Mouse (Mus musculus) lung, postnatal 4 days (tissue): ENCODE data around the gene Npb.

Experiments used
- DNase-seq, 2 experiments: peaks; one replicate each; pipeline ENCODE4 v3.0.0; 2021

Gene Npb

GRCm38 (mm10) chr11:120616617-120617294 lies 8.5 kb downstream of the Npb start:
- DNase-seq, result no peak

DNA sequence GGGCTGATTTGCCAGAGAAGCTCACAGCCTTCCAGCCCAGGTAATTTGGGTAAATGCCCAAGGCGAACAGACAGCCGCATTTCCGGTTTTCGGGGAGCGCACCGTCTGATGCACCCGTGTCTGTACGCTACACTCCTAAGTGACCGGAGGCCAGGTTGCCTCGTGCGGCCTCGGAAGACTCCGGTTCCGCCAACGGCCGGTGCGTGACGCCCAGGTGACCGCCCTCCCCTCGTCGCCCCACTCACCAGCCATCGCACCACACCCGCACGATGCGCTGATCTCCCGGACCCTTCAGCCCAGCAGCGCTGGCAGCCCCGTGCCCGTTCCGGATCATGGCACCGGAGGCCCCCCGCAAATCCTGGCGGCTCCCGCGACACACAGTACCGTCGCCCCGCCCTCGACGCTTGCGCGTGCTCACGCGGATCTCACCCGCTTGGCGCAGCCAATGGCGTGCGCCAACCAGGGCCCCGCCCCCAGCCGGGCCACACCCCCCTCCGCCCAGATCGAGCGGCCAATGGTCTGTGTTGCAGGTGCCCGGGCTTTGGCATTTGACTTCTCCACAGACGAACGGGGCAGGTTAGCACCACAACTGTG lies 9.3 kb downstream of the Npb start, which contains the start of gene Pcyt2:
TSS of gene Pcyt2 (minus strand) at position 418 of the 594 bp plus-strand sequence.
- peak; percentile 95 for DNase-seq

GRCm38 (mm10) chr11:120618619-120619535 lies 10.6 kb downstream of the Npb start:
- DNase-seq, result no peak

GRCm38 (mm10) chr11:120620195-120620594 lies 11.9 kb downstream of the Npb start:
- DNase-seq, result no peak

DNA sequence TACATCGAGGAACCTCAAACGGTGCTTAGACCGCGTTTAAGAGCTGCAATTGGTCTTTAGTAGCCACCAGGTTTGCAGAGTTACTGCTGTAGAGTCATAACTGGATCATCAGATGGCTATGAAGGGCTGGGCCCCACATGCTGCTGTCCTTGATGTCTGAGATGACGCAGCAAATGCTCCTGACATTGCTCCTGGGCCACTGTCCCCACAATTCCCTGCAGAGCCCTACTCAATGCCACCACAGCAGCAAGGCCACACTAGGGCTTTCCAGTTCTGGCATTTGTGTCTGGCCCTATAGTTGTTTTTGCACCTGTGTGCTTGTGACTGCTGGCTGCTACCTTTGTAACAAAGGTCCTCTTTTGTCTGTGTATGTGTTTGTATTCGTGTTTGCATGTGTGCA lies 14.5 kb downstream of the Npb start:
- DNase-seq, result no peak

DNA sequence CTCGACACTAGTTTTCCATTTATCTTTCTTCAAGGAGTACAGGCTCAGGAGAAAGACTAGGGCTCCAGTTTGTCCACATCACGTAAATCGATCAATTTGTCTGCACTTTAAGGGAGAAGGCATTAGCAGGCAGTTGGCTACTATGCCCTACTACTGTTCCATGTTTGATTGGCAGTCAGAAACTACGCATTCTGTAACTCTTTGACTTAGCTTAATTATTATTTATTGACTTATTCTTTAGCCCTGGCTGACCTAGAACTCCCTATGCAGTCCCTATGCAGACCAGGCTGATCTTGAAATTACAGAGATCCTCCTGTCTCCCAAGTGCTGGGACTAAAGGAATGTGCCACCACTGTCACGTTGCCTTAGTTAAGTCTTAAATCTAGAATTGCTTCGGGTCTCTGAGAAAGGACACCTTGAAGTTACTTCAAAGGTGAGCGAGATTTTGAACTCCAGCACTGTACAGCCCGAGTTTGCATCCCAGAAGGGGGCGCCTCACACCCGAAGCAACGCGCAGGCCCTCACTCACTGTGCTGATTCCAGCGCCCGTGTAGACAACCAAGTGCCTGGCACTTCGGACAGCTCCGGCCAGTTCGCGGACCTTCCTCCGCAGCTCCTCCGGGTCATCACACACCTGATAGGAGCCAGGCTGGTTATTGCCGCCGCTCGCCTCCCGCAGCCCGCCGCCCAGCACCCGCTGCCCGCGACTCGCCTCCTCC lies 15.8 kb downstream of the Npb start:
- peak; percentile 76 to 81 for DNase-seq

DNA sequence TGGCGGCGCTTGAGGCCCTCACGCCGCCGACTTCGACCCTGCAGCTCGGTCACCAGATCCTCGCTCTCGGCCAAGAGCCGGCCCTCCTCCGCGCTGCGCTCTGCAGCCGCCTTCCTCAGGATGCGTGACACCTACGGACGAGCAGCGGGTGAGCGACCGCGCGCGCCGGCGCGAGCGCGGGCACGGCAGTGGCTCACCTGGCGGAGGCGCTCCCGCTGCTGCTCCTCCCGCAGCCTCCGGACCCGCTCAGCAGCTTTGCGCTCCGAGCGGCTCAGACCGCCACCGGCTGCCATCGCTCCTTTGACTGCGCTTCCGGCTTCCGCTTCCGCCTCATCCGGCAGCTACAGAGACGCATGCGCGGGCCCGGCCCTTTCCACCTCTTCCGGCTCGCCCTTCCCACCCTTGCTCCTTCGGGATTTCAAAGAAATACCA lies 16.4 kb downstream of the Npb start:
- peak; percentile 90 to 92 for DNase-seq

DNA sequence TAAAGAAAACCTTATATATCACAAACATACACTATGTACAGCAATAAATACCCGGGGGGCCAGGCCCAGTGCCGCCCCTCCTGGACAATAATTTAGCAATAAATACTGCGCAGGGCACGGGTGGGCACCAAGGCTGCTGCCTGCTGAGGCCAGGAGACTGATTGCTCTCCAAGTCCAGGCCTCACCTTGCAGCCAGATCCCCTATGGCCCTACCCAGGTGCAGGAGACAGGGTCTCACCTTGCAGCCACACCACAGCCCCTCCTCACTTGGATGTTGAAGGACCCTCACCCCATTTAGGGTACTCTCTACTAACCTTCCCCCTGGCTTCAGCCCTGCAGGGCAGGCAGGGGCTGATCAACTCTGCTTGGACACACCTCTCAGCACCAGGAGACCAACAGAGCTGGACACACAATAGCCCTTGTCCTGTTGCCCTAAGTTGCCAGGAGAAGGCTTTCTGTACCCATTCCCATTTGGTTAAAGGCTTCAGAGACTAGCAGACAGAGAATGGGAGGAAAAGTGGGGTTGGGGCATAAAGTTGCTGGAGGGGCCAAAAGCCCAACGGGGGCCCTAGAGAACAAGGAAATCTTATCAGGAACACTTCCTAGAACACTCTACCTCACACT lies 17.0 kb downstream of the Npb start, which contains the start of gene Sirt7:
TSS of gene Sirt7 (minus strand) at position 89 of the 624 bp plus-strand sequence.
- DNase-seq, result no peak

DNA sequence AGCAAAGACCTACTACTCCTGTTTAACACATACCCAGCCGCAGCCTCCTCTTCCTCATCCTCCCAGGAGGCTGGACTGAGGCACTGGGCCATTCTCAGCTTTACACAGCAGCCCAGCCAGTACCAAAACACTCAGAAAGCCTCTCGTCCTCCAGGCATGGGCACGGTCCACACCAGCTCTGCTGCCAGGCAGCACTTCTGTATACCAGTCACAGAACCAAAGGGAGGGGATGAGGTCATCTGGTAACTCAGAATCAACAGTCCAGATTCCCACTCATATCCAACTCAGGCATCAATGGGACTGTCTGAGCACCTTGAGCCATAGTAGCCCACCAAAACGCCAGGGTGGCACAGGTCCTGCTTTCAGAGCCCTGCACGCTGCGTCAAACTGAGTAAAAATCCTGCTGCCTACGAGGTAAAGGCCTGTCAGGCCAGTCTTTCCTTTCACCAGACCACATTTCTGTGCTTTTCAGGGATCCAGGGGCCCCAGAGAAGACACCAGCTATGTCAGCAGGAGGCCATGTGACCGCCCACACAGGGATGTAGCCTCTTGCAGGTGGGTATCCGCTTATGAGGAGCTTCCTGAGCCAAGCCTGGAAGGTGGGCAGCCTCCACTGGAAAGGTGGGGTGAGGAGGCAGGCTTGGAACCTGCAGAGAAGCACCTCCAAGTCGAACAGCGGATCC lies 18.6 kb downstream of the Npb start:
- no peak for DNase-seq

- peak; percentile 48 to 58 for DNase-seq
These were observed 19.4 kb downstream of the Npb start for GRCm38 (mm10) chr11:120627468-120628300.

- DNase-seq, result peak in 1 of 2 experiments; percentile 19
These were observed 20.5 kb downstream of the Npb start for GRCm38 (mm10) chr11:120628601-120629340.

GRCm38 (mm10) chr11:120629341-120629730 lies 21.1 kb downstream of the Npb start:
- DNase-seq, result peak; percentile 65 to 66

- peak; percentile 53 to 54 for DNase-seq
These were observed 21.6 kb downstream of the Npb start for GRCm38 (mm10) chr11:120629911-120630310.

- DNase-seq, result peak; percentile 71 to 76
These were observed 22.2 kb downstream of the Npb start for GRCm38 (mm10) chr11:120630401-120630871.

GRCm38 (mm10) chr11:120630881-120631725 lies 22.8 kb downstream of the Npb start:
- DNase-seq, result peak in 1 of 2 experiments; percentile 17

- no peak for DNase-seq
These were observed 23.6 kb downstream of the Npb start for GRCm38 (mm10) chr11:120631726-120632448.

- DNase-seq, result peak; percentile 78 to 81
These were observed 24.6 kb downstream of the Npb start for GRCm38 (mm10) chr11:120632559-120633519.
